Mouse (Mus musculus) E14TG2a.4 (cell line): ENCODE data around the gene Pxmp2.

Source experiments
- CTCF ChIP-seq: conservative IDR thresholded peaks from 2 replicates; pipeline ENCODE4 v1.5.1; 2014; ENCODE audit warnings: low read length
- NANOG ChIP-seq: IDR thresholded peaks from 2 replicates; pipeline ENCODE4 v1.6.1; 2014; ENCODE audit warnings: borderline replicate concordance, low read length, mixed read lengths
- POU5F1 ChIP-seq: IDR thresholded peaks from 2 replicates; pipeline ENCODE4 v1.6.1; 2014; ENCODE audit warnings: low read length, borderline replicate concordance

- TF ChIP-seq CTCF (no peak), POU5F1 (no peak), NANOG (no peak)
Measured at GRCm38 (mm10) chr5:110308861-110309260, 22.9 kb upstream of the Pxmp2 start.
